Mouse (Mus musculus): ENCODE data around the gene Spata16. TPM values are rescaled to one million over a fixed set of nuclear protein-coding genes. Genes with fewer than 3 reads are reported as not detected.
"Not testable (repeated sequence)": the region's sequence is repeated elsewhere in the genome, so short reads cannot be mapped to it uniquely, and the experiment has no call there.

Gene Spata16
- polyA plus RNA-seq, 1 experiment from 2014 or later = not detected

DNA sequence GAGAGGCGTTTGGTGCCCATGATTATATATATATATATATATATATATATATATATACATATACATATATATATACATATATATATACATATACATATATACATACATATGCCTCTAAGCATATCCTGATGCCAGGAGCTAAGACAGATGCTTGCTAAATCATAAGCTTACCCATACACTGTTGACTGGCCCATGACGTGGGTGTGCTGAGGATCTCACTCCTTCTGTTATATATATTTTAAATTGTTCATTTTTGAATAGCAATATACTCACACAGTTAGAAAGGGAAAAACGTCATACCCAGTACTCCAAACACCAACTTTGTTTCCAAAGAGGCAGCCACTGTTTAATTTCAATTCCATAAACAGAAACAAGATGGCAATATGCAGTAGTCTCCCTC is 48.4 kb downstream of the Spata16 start:
- Histone ChIP-seq H3K9ac (no peak overlapping the region), H3K4me3 (replicated peaks; ENCODE audit: low read length) (no peak overlapping the region), H3K9me3 (ENCODE audit: control insufficient read depth, low read length) (no peaks in the 10 kb centered on the region), H3K4me1 (replicated peaks; ENCODE audit: control insufficient read depth, insufficient read depth, low read length) (no peaks in the 10 kb centered on the region), H3K36me3 (replicated peaks; ENCODE audit: control insufficient read depth, insufficient read depth) (no peaks in the 10 kb centered on the region), H3K27me3 (ENCODE audit: control insufficient read depth, insufficient read depth, low read length) (no peaks in the 10 kb centered on the region), H3K27ac (no peak overlapping the region), H3K4me2 (replicated peaks) (no peak overlapping the region)
- no peak for DNase-seq (ENCODE audit: low spot score)
- no peak for ATAC-seq (ENCODE audit: low FRiP score)
- 83% methylated on average over 3 of the region's 3 CpGs for WGBS

- H3K27ac ChIP-seq; H3K9ac ChIP-seq; H3K4me1 ChIP-seq (replicated peaks; ENCODE audit: control insufficient read depth, insufficient read depth, low read length); H3K4me3 ChIP-seq (replicated peaks; ENCODE audit: low read length); H3K4me2 ChIP-seq (replicated peaks); ATAC-seq (ENCODE audit: low FRiP score); DNase-seq (ENCODE audit: low spot score); H3K9me3 ChIP-seq (ENCODE audit: control insufficient read depth, low read length); H3K27me3 ChIP-seq (ENCODE audit: control insufficient read depth, insufficient read depth, low read length); H3K36me3 ChIP-seq (replicated peaks; ENCODE audit: control insufficient read depth, insufficient read depth): not testable (repeated sequence)
- WGBS = 69% methylated on average over 5 of the region's 5 CpGs
Measured at GRCm38 (mm10) chr3:26709492-26709891, 72.1 kb downstream of the Spata16 start.

- DNase-seq (ENCODE audit: low spot score) (no peak), ATAC-seq (ENCODE audit: low FRiP score) (no peak)
- Histone ChIP-seq H3K27me3 (ENCODE audit: control insufficient read depth, insufficient read depth, low read length) (no peaks in the 10 kb centered on the region), H3K36me3 (replicated peaks; ENCODE audit: control insufficient read depth, insufficient read depth) (no peaks in the 10 kb centered on the region), H3K9me3 (ENCODE audit: control insufficient read depth, low read length) (no peaks in the 10 kb centered on the region), H3K4me1 (replicated peaks; ENCODE audit: control insufficient read depth, insufficient read depth, low read length) (no peaks in the 10 kb centered on the region), H3K4me3 (replicated peaks; ENCODE audit: low read length) (no peak overlapping the region), H3K9ac (no peak overlapping the region), H3K4me2 (replicated peaks) (no peak overlapping the region), H3K27ac (no peak overlapping the region)
- WGBS = 64% methylated on average over 6 of the region's 6 CpGs
Measured at GRCm38 (mm10) chr3:26727526-26727925, 90.1 kb downstream of the Spata16 start.

- ATAC-seq (ENCODE audit: low FRiP score) = no peak
- no peaks in the 10 kb centered on the region for H3K36me3 ChIP-seq (replicated peaks; ENCODE audit: control insufficient read depth, insufficient read depth)
- H3K4me3 ChIP-seq (replicated peaks; ENCODE audit: low read length) = no peak overlapping the region
- H3K9ac ChIP-seq = no peak overlapping the region
- DNase-seq (ENCODE audit: low spot score) = no peak
- no peak overlapping the region for H3K4me2 ChIP-seq (replicated peaks)
- H3K27ac ChIP-seq = no peak overlapping the region
- H3K4me1 ChIP-seq (replicated peaks; ENCODE audit: control insufficient read depth, insufficient read depth, low read length) = no peaks in the 10 kb centered on the region
- 84% methylated on average over 2 of the region's 2 CpGs for WGBS
- H3K27me3 ChIP-seq (ENCODE audit: control insufficient read depth, insufficient read depth, low read length) = no peaks in the 10 kb centered on the region
- H3K9me3 ChIP-seq (ENCODE audit: control insufficient read depth, low read length) = no peaks in the 10 kb centered on the region
Measured at GRCm38 (mm10) chr3:26750492-26750891, 113.1 kb downstream of the Spata16 start.

DNA sequence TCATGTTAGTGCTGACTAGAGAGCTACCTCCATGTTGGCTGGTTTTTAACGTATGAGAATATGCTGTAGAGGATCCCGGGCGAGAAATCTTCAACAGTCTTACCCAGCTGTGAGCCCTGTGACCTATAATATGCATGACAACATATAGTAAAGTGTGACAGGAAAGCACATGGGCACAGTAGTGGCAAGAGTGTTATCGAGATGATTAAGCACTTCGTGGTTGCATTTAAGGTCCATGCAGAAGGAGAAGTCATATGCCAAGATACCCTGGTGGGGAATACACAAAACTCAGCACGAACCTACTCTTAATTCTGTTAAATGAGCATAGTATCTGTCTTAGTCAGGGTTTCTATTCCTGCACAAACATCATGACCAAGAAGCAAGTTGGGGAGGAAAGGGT is 115.0 kb downstream of the Spata16 start:
- no peaks in the 10 kb centered on the region for H3K9me3 ChIP-seq (ENCODE audit: control insufficient read depth, low read length)

GRCm38 (mm10) chr3:26793334-26794101 is 156.1 kb downstream of the Spata16 start:
- no peak overlapping the region for H3K9ac ChIP-seq
- H3K4me1 ChIP-seq (replicated peaks; ENCODE audit: control insufficient read depth, insufficient read depth, low read length) = no peaks in the 10 kb centered on the region
- no peak overlapping the region for H3K27ac ChIP-seq
- H3K4me2 ChIP-seq (replicated peaks) = no peak overlapping the region
- no peaks in the 10 kb centered on the region for H3K9me3 ChIP-seq (ENCODE audit: control insufficient read depth, low read length)
- no peaks in the 10 kb centered on the region for H3K27me3 ChIP-seq (ENCODE audit: control insufficient read depth, insufficient read depth, low read length)
- 79% methylated on average over 12 of the region's 12 CpGs for WGBS
- no peak overlapping the region for H3K4me3 ChIP-seq (replicated peaks; ENCODE audit: low read length)
- no peak for DNase-seq (ENCODE audit: low spot score)
- H3K36me3 ChIP-seq (replicated peaks; ENCODE audit: control insufficient read depth, insufficient read depth) = no peaks in the 10 kb centered on the region
- no peak for ATAC-seq (ENCODE audit: low FRiP score)

More for the DNA sequence above, 115.0 kb downstream of the Spata16 start:
- H3K27ac ChIP-seq = no peak overlapping the region
- no peak overlapping the region for H3K9ac ChIP-seq
- ATAC-seq (ENCODE audit: low FRiP score) (no peak), DNase-seq (ENCODE audit: low spot score) (no peak)
- no peaks in the 10 kb centered on the region for H3K27me3 ChIP-seq (ENCODE audit: control insufficient read depth, insufficient read depth, low read length)
- H3K36me3 ChIP-seq (replicated peaks; ENCODE audit: control insufficient read depth, insufficient read depth) = no peaks in the 10 kb centered on the region
- H3K4me2 ChIP-seq (replicated peaks) = no peak overlapping the region
- no peaks in the 10 kb centered on the region for H3K4me1 ChIP-seq (replicated peaks; ENCODE audit: control insufficient read depth, insufficient read depth, low read length)
- 88% methylated on average over 6 of the region's 6 CpGs for WGBS
- no peak overlapping the region for H3K4me3 ChIP-seq (replicated peaks; ENCODE audit: low read length)

DNA sequence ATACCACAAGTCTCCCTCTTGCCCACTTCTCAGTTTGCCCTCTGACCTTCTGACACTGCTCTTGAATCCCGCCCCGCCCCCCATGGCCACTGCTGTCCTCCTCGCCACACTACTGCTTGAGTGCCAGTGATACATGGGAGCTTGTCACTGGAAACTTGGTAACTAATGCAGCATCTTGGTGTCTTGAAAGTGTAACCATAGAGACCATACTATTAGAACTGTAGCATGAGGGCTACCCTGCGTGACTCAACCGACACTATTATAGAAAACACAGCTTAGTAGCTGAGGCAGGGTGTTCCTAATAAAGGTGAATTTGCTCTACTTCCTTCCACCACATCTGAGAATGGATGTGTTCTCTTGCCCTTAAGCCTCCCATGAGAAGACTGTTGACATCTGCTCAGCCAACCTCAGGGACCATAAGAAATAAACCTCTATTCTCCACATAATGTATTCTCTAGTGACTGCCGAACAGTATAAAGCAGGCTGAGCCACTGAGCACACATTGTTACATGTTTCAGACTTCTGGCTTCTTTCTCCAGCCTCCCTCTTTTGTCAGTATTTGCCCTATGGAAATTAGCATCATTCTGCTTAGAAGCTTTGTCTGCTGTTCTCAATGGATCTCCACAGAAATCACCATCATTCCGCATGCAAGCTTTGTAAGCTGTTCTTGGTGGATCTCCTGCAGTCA is 158.6 kb downstream of the Spata16 start:
- H3K4me3 ChIP-seq (replicated peaks; ENCODE audit: low read length) = no peak overlapping the region
- DNase-seq (ENCODE audit: low spot score) = no peak

GRCm38 (mm10) chr3:26796954-26797353 is 159.5 kb downstream of the Spata16 start:
- H3K36me3 ChIP-seq (replicated peaks; ENCODE audit: control insufficient read depth, insufficient read depth) = no peaks in the 10 kb centered on the region
- H3K9ac ChIP-seq = no peak overlapping the region
- H3K27me3 ChIP-seq (ENCODE audit: control insufficient read depth, insufficient read depth, low read length) = no peaks in the 10 kb centered on the region
- DNase-seq (ENCODE audit: low spot score) (no peak), ATAC-seq (ENCODE audit: low FRiP score) (no peak)
- 90% methylated on average over 1 of the region's 1 CpGs for WGBS
- no peak overlapping the region for H3K4me3 ChIP-seq (replicated peaks; ENCODE audit: low read length)
- H3K27ac ChIP-seq = no peak overlapping the region
- no peaks in the 10 kb centered on the region for H3K4me1 ChIP-seq (replicated peaks; ENCODE audit: control insufficient read depth, insufficient read depth, low read length)
- H3K4me2 ChIP-seq (replicated peaks) = no peak overlapping the region
- H3K9me3 ChIP-seq (ENCODE audit: control insufficient read depth, low read length) = no peaks in the 10 kb centered on the region

More for the DNA sequence above, 158.6 kb downstream of the Spata16 start:
- WGBS = 44% methylated on average over 7 of the region's 7 CpGs
- Histone ChIP-seq H3K27ac (no peak overlapping the region), H3K36me3 (replicated peaks; ENCODE audit: control insufficient read depth, insufficient read depth) (no peaks in the 10 kb centered on the region), H3K9ac (no peak overlapping the region), H3K4me1 (replicated peaks; ENCODE audit: control insufficient read depth, insufficient read depth, low read length) (no peaks in the 10 kb centered on the region), H3K27me3 (ENCODE audit: control insufficient read depth, insufficient read depth, low read length) (no peaks in the 10 kb centered on the region), H3K9me3 (ENCODE audit: control insufficient read depth, low read length) (no peaks in the 10 kb centered on the region), H3K4me2 (replicated peaks) (no peak overlapping the region)
- ATAC-seq (ENCODE audit: low FRiP score) = peak; percentile 66; the same call in 1 of the 2 replicates

DNA sequence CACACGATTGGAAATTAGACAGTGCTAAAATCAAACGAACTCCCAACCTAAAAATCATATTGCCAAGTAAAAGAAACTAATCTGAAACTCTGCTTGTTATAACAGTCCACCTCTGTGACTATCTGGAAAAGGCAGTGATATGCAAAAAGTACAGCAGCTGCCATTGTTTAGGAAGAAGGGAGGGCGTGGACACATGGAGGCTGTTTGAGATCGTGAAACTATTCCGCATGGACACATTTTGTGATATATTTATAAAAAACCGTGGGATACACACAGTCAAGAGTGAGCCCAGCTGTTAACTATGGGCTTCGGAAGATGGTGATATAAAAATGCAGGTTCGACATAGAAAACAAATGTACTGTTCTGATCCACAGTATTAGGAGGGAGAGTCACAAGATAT is 176.9 kb downstream of the Spata16 start:
- no peak overlapping the region for H3K27ac ChIP-seq
- no peaks in the 10 kb centered on the region for H3K36me3 ChIP-seq (replicated peaks; ENCODE audit: control insufficient read depth, insufficient read depth)
- no peaks in the 10 kb centered on the region for H3K4me1 ChIP-seq (replicated peaks; ENCODE audit: control insufficient read depth, insufficient read depth, low read length)
- H3K27me3 ChIP-seq (ENCODE audit: control insufficient read depth, insufficient read depth, low read length) = no peaks in the 10 kb centered on the region
- no peak for DNase-seq (ENCODE audit: low spot score)
- no peak for ATAC-seq (ENCODE audit: low FRiP score)
- no peak overlapping the region for H3K4me3 ChIP-seq (replicated peaks; ENCODE audit: low read length)
- no peak overlapping the region for H3K4me2 ChIP-seq (replicated peaks)
- WGBS = 90% methylated on average over 8 of the region's 8 CpGs
- H3K9ac ChIP-seq = no peak overlapping the region
- no peaks in the 10 kb centered on the region for H3K9me3 ChIP-seq (ENCODE audit: control insufficient read depth, low read length)

Measured in hindbrain, embryonic 14.5 days (tissue).